10 mouse cellular contexts compared by ENCODE assay signal in the genomic region with DNA sequence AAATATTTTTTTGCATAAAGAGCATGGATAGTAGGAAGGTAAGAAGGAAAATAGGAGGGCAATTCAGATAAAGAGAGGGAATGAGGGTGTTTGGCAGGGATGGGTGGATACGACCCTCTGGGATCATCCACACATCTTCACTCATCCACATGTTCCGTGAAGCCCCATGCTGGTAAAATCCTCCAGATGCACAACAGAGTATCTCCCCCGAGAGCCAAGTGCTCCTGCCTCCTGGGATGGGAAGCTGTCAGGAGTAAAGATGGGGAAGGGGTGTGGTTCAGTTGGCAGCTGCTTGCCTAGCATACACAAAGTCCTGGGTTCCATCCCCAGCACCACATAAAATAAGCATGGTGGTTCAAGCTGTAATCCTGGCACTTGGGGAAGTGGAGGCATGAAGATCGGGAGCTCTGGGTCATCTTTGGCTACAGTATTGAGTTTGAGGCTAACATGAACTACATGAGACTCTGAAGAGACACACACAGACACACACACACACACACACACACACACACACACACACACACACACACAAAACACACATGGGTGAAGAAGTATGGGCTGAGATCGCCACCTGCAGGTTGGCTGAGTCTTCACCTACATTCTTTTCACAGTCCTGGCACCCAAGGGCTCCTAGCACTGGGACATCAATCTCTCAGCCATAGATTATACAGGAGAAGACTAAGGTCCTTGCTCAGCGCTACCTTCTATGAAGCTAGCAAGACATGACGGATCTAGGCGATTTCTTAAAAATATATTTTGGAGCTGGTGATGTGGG. TPM values are rescaled to one million over a fixed set of nuclear protein-coding genes. Genes with fewer than 3 reads are reported as not detected.
A peak's percentile ranks its signal among the peaks of the same experiment; 100 is the strongest.
DNase-seq lines count a peak whose midpoint lies in the region; ATAC-seq lines count a peak whose summit lies in the region.
"Had no signal": no experiment of that assay in that cellular context is flagged by ENCODE, and none has a peak within 500 bp of the region (broad histone marks: within the 10 kb centered on the region; RNA-seq: fewer than 3 reads in every experiment).

No protein-coding gene starts in this region.

- peak; percentile 66 for DNase-seq in CD4-positive, CD25-positive, alpha-beta regulatory T cell, adult 2 months (ENCODE audit: low read depth, low spot score)
- DNase-seq in midbrain, embryonic 11.5 days (ENCODE audit: low spot score, missing footprints) = peak; percentile 65
- peak; percentile 36 to 54 for DNase-seq in adrenal gland, postnatal 36 days
- peak; percentile 70 for DNase-seq in lung, postnatal 36 days
- no peak for DNase-seq in cerebellum, adult 11 months
- DNase-seq in layer of hippocampus, postnatal 36 days = no peak

- no peaks in the 10 kb centered on the region for H3K9me3 ChIP-seq in midbrain, embryonic 11.5 days (ENCODE audit: control insufficient read depth, low read length)
- no peaks in the 10 kb centered on the region for H3K9me3 ChIP-seq in midbrain, embryonic 16.5 days (replicated peaks; ENCODE audit: control insufficient read depth, low read length, poor library complexity, severe bottlenecking)
- H3K9me3 ChIP-seq: liver, embryonic 15.5 days had no signal

- H3K4me3 ChIP-seq in midbrain, embryonic 11.5 days (ENCODE audit: low read depth, low read length) = no peak overlapping the region
- no peak overlapping the region for H3K4me3 ChIP-seq in midbrain, embryonic 16.5 days (ENCODE audit: low read depth, low read length)
- H3K4me3 ChIP-seq: liver, embryonic 15.5 days had no signal

- no peak overlapping the region for H3K9ac ChIP-seq in midbrain, embryonic 11.5 days (ENCODE audit: low read length)
- H3K9ac ChIP-seq in midbrain, embryonic 16.5 days (ENCODE audit: low read depth, low read length) = no peak overlapping the region
- H3K9ac ChIP-seq: liver, embryonic 15.5 days had no signal

- no peaks in the 10 kb centered on the region for H3K4me1 ChIP-seq in midbrain, embryonic 11.5 days (ENCODE audit: control insufficient read depth, insufficient read depth, low read length)
- no peaks in the 10 kb centered on the region for H3K4me1 ChIP-seq in midbrain, embryonic 16.5 days (ENCODE audit: control insufficient read depth, insufficient read depth, low read length)
- H3K4me1 ChIP-seq: liver, embryonic 15.5 days had no signal

- 60% methylated on average over 8 of the region's 8 CpGs for WGBS in midbrain, embryonic 11.5 days
- 60% methylated on average over 8 of the region's 8 CpGs for WGBS in midbrain, embryonic 16.5 days

- ATAC-seq in CD4-positive, CD25-positive, alpha-beta regulatory T cell, adult 4 months = no peak
- ATAC-seq in midbrain, embryonic 11.5 days (ENCODE audit: low FRiP score) = no peak
- ATAC-seq in midbrain, embryonic 16.5 days = no peak

- H3K4me2 ChIP-seq in midbrain, embryonic 11.5 days = no peak overlapping the region
- no peak overlapping the region for H3K4me2 ChIP-seq in midbrain, embryonic 16.5 days (ENCODE audit: low read length)
- H3K4me2 ChIP-seq: liver, embryonic 15.5 days had no signal

- H3K27me3 ChIP-seq in midbrain, embryonic 11.5 days (ENCODE audit: control insufficient read depth, insufficient read depth, low read length) = no peaks in the 10 kb centered on the region
- H3K27me3 ChIP-seq in midbrain, embryonic 16.5 days (ENCODE audit: control insufficient read depth, insufficient read depth, low read depth, low read length) = no peaks in the 10 kb centered on the region
- H3K27me3 ChIP-seq: liver, embryonic 15.5 days had no signal

- H3K27ac ChIP-seq in midbrain, embryonic 11.5 days (ENCODE audit: low read depth, low read length) = no peak overlapping the region
- no peak overlapping the region for H3K27ac ChIP-seq in midbrain, embryonic 16.5 days (ENCODE audit: low read length)
- H3K27ac ChIP-seq: liver, embryonic 15.5 days had no signal

- no peaks in the 10 kb centered on the region for H3K36me3 ChIP-seq in midbrain, embryonic 11.5 days (ENCODE audit: control insufficient read depth, insufficient read depth, low read length)
- no peaks in the 10 kb centered on the region for H3K36me3 ChIP-seq in midbrain, embryonic 16.5 days (ENCODE audit: control insufficient read depth, insufficient read depth, low read length)
- H3K36me3 ChIP-seq: liver, embryonic 15.5 days had no signal

RNA-seq across cellular contexts. Expression of gene Snx8, which starts 7.3 kb away (rescaled TPM):
- 1 to 10 TPM in 1 of 2 experiments, under 1 TPM in 1; 0.30 to 6.1 TPM for polyA plus RNA-seq in CD4-positive, CD25-positive, alpha-beta regulatory T cell, adult 4 months (2017; shearing (Covaris generic))
- 7.4 and 9.9 TPM in 2 replicates for polyA plus RNA-seq in midbrain, embryonic 11.5 days (2014; fragmentation: Nextera tagmentation; extraction: Ambion mirVana)
- 44.7 and 46.4 TPM in 2 replicates for polyA plus RNA-seq in midbrain, embryonic 16.5 days (2015; fragmentation: Nextera tagmentation; extraction: Ambion mirVana)
- total RNA-seq in adrenal gland, postnatal 36 days (2021) = 10 to 100 TPM; 16.7 to 20.7 TPM
- total RNA-seq in layer of hippocampus, postnatal 36 days (2021) = 10 to 100 TPM; 11.4 to 11.6 TPM

RNA-seq across cellular contexts. Expression of gene Eif3b, which starts 22.8 kb away (rescaled TPM):
- polyA plus RNA-seq in CD4-positive, CD25-positive, alpha-beta regulatory T cell, adult 4 months (2017; shearing (Covaris generic)) = 10 to 100 TPM; 17.8 to 25.9 TPM
- polyA plus RNA-seq in midbrain, embryonic 11.5 days (2014; fragmentation: Nextera tagmentation; extraction: Ambion mirVana) = 163 and 166 TPM in 2 replicates
- 60.2 and 61.1 TPM in 2 replicates for polyA plus RNA-seq in midbrain, embryonic 16.5 days (2015; fragmentation: Nextera tagmentation; extraction: Ambion mirVana)
- total RNA-seq in adrenal gland, postnatal 36 days (2021) = 100 to 1,000 TPM; 175 to 197 TPM
- 10 to 100 TPM; 89.9 to 95.7 TPM for total RNA-seq in layer of hippocampus, postnatal 36 days (2021)

RNA-seq across cellular contexts. Expression of gene Gm4869, which starts 49.1 kb away (rescaled TPM):
- polyA plus RNA-seq in CD4-positive, CD25-positive, alpha-beta regulatory T cell, adult 4 months (2017; shearing (Covaris generic)) = not detected
- not detected in 2 replicates for polyA plus RNA-seq in midbrain, embryonic 11.5 days (2014; fragmentation: Nextera tagmentation; extraction: Ambion mirVana)
- polyA plus RNA-seq in midbrain, embryonic 16.5 days (2015; fragmentation: Nextera tagmentation; extraction: Ambion mirVana) = not detected in 2 replicates
- under 1 TPM in 1 of 2 experiments, not detected in 1; 0.16 TPM for total RNA-seq in adrenal gland, postnatal 36 days (2021)
- not detected for total RNA-seq in layer of hippocampus, postnatal 36 days (2021)
- polyA plus RNA-seq: liver, embryonic 15.5 days; stomach, embryonic 16.5 days had no signal

Comparison
In these comparisons a context has a peak if more than half of its experiments do, and no peak if none do; other contexts are left out.
1. DNase-seq: peak in CD4-positive, CD25-positive, alpha-beta regulatory T cell, adult 2 months (single experiment), midbrain, embryonic 11.5 days (single experiment), adrenal gland, postnatal 36 days (2 of 2) and lung, postnatal 36 days (single experiment); none in cerebellum, adult 11 months (single experiment) and layer of hippocampus, postnatal 36 days (0 of 2).